Mouse (Mus musculus) hindbrain, embryonic 11.5 days (tissue): Measurements from ENCODE around the gene Kifc1. TPM values are rescaled to one million over a fixed set of nuclear protein-coding genes. Genes with fewer than 3 reads are reported as not detected.
"Not testable (repeated sequence)": the region's sequence is repeated elsewhere in the genome, so short reads cannot be mapped to it uniquely, and the experiment has no call there.

Source experiments
- ATAC-seq: fragments of 200-750 bp; cut with Nextera tagmentation; 2 replicates; pipeline ENCODE4 v1.8.0; 2017; ENCODE audit warnings: mild to moderate bottlenecking, moderate TSS enrichment, moderate library complexity; ENCODE audit not compliant: low FRiP score
- DNase-seq: peaks from one replicate; pipeline ENCODE4 v3.0.0-alpha.2; 2015; ENCODE audit warnings: low spot score
- H3K27ac ChIP-seq: fragments of 300-500 bp; sonication (generic); 2 replicates; pipeline ENCODE4 v1.5.1; 2014; ENCODE audit warnings: mild to moderate bottlenecking, low read depth, low read length
- H3K27me3 ChIP-seq: fragments of 300-500 bp; sonication (generic); 2 replicates; pipeline ENCODE4 v1.6.1; 2014; ENCODE audit warnings: mild to moderate bottlenecking, low read length, moderate library complexity, mixed read lengths; ENCODE audit not compliant: control insufficient read depth, insufficient read depth
- H3K36me3 ChIP-seq: fragments of 300-500 bp; sonication (generic); 2 replicates; pipeline ENCODE4 v1.6.1; 2014; ENCODE audit warnings: mild to moderate bottlenecking, low read length, moderate library complexity, mixed read lengths; ENCODE audit not compliant: control insufficient read depth, insufficient read depth
- H3K4me1 ChIP-seq: fragments of 300-500 bp; sonication (generic); replicated peaks from 2 replicates; pipeline ENCODE4 v1.6.1; 2014; ENCODE audit warnings: low read length, mixed read lengths; ENCODE audit not compliant: control insufficient read depth, insufficient read depth
- H3K4me2 ChIP-seq: fragments of 300-500 bp; sonication (generic); replicated peaks from 2 replicates; pipeline ENCODE4 v1.6.1; 2014; ENCODE audit warnings: mild to moderate bottlenecking, low read depth, low read length
- H3K4me3 ChIP-seq: fragments of 300-500 bp; sonication (generic); 2 replicates; pipeline ENCODE4 v1.5.1; 2014; ENCODE audit warnings: low read depth, low read length
- H3K9ac ChIP-seq: fragments of 300-500 bp; sonication (generic); 2 replicates; pipeline ENCODE4 v1.6.1; 2014; ENCODE audit warnings: low read depth, low read length
- H3K9me3 ChIP-seq: fragments of 300-500 bp; sonication (generic); 2 replicates; pipeline ENCODE4 v1.6.1; 2016; ENCODE audit warnings: low read length; ENCODE audit not compliant: control insufficient read depth
- WGBS: fragments of 180-500 bp; shearing (Covaris S2); extraction: QIAGEN DNeasy Blood & Tissue Kit; methylation state at CpG from one replicate; pipeline ENCODE4 v1.1.7; 2014; 5-methylcytosine and 5-hydroxymethylcytosine counted together
- polyA plus RNA-seq: library from polyadenylated mRNA; unstranded; fragments of >200 nt; fragmentation: Nextera tagmentation; extraction: Ambion mirVana; gene quantifications from 2 replicates; pipeline ENCODE4 v1.2.1, GENCODE M21; 2014

Gene Kifc1
- polyA plus RNA-seq, 1 experiment from 2014 or later, result 5.3 TPM

DNA sequence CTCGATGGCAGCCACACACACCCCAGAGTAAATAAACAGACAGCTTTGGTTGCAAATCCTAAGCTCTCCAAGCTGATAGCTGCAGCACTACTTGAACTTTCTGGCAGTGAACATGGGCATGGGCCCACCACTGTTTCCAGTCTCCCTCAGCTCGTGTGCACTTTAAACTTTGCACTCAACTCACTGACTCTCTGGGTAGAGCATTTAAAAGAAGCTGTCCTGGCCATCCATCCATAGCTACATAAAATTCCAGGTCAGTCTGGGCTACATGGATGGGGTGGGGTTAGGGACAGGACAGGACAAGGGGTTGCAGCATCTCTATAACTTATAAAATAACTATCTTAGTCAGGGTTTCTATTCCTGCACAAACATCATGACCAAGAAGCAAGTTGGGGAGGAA is 2.7 kb downstream of the Kifc1 start:
- not testable (repeated sequence) for H3K4me2 ChIP-seq, H3K4me3 ChIP-seq, ATAC-seq, H3K9me3 ChIP-seq, H3K36me3 ChIP-seq, H3K9ac ChIP-seq, H3K27me3 ChIP-seq, DNase-seq, H3K27ac ChIP-seq, H3K4me1 ChIP-seq
- 76% methylated on average over 2 of the region's 2 CpGs for WGBS

DNA sequence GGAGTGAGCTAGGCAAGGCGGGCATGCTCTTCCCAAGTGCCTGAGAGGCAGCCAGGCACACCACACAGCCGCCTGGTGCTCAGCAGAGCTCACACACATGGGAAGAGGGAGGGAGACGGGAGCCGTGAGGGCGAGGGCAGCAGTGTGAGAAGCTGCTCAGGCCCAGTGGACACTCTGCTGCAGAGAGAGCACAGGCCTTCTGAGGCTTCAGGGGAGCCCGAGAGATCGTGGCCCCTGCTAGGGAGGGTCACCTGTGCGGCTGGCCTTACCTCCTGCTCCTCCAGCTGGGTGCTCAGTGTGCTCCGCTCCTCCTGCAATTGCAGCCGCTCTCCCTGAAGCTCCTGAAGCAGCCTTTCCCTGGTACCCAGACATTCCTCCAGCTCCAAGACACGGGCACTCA is 6.1 kb downstream of the Kifc1 start:
- not testable (repeated sequence) for H3K4me1 ChIP-seq, H3K27me3 ChIP-seq, H3K4me3 ChIP-seq, ATAC-seq, H3K36me3 ChIP-seq, H3K27ac ChIP-seq, H3K9me3 ChIP-seq, DNase-seq, H3K4me2 ChIP-seq, H3K9ac ChIP-seq
- WGBS, result 87% methylated on average over 5 of the region's 11 CpGs

GRCm38 (mm10) chr17:33875797-33876196 is 14.7 kb downstream of the Kifc1 start:
- not testable (repeated sequence) for H3K9ac ChIP-seq, H3K4me3 ChIP-seq, ATAC-seq, H3K9me3 ChIP-seq, H3K36me3 ChIP-seq, H3K4me2 ChIP-seq, H3K27ac ChIP-seq, H3K4me1 ChIP-seq, H3K27me3 ChIP-seq
- DNase-seq, result peak; percentile 17
- WGBS, result 84% methylated on average over 5 of the region's 5 CpGs

GRCm38 (mm10) chr17:33874411-33874810 is 16.1 kb downstream of the Kifc1 start:
- no peaks in the 10 kb centered on the region for H3K27me3 ChIP-seq
- H3K36me3 ChIP-seq, result no peaks in the 10 kb centered on the region
- WGBS, result 89% methylated on average over 11 of the region's 11 CpGs
- no peak overlapping the region for H3K27ac ChIP-seq
- no peak overlapping the region for H3K4me3 ChIP-seq
- H3K4me1 ChIP-seq, result no peaks in the 10 kb centered on the region
- DNase-seq (no peak), ATAC-seq (no peak)
- no peaks in the 10 kb centered on the region for H3K9me3 ChIP-seq
- no peak overlapping the region for H3K9ac ChIP-seq
- H3K4me2 ChIP-seq, result no peak overlapping the region

DNA sequence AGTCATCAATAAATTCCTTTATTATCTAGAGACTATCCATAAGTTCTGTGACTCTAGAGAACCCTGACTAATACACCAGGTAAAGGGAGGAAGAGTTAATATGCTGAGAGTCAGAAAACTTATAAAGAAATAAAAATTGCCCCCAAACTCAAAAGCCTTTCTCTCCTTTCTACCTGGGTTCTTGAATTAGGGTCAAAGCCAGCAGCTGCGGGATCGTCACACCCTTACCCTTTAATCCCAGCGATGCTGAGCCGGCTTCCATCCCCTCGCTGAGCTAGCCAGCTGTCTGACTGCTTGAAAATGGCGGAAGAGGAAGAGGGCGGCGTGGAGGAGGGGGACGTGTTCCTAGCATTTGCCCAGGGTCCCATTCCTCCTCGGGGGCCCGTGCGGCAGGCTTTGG is 16.9 kb downstream of the Kifc1 start, which contains the start of gene Gm7029:
TSS of gene Gm7029 (plus strand) at position 301 of the 400 bp plus-strand sequence.
- H3K4me3 ChIP-seq, H3K36me3 ChIP-seq, H3K4me2 ChIP-seq, ATAC-seq, DNase-seq, H3K9ac ChIP-seq, H3K27me3 ChIP-seq, H3K4me1 ChIP-seq, H3K27ac ChIP-seq, H3K9me3 ChIP-seq: not testable (repeated sequence)
- WGBS, result no CpG with 5 or more reads among the region's 12 CpGs

GRCm38 (mm10) chr17:33865330-33866030 is 25.0 kb downstream of the Kifc1 start:
- Histone ChIP-seq H3K9ac (no peak overlapping the region), H3K4me1 (no peaks in the 10 kb centered on the region), H3K4me2 (no peak overlapping the region), H3K36me3 (no peaks in the 10 kb centered on the region), H3K4me3 (no peak overlapping the region), H3K27me3 (no peaks in the 10 kb centered on the region), H3K27ac (no peak overlapping the region), H3K9me3 (no peaks in the 10 kb centered on the region)
- ATAC-seq, result no peak
- peak; percentile 53 for DNase-seq
- WGBS, result 49% methylated on average over 9 of the region's 9 CpGs

DNA sequence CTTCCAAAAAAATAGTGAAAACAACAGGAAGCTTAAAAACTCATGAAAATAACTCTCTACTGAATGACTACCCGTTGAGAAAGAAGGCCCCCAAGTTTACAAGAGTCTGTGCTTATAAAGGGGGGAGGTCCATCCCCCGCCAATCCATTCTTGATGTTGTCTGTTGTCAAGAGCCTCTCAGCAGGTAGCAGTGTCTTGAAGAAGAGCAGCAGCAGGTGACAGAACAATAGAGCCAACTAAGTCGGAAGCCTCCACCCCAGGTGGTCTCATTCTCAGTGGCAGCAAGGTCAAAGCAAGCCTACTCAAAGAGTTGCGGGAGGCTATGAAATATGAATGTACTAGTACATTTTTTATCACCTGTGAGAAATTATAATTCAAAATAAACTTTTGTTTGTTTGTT is 32.6 kb downstream of the Kifc1 start:
- Histone ChIP-seq H3K27ac (no peak overlapping the region), H3K4me1 (no peaks in the 10 kb centered on the region), H3K27me3 (no peaks in the 10 kb centered on the region), H3K9ac (no peak overlapping the region), H3K4me3 (no peak overlapping the region), H3K9me3 (no peaks in the 10 kb centered on the region), H3K4me2 (no peak overlapping the region), H3K36me3 (no peaks in the 10 kb centered on the region)
- ATAC-seq (no peak), DNase-seq (no peak)
- 58% methylated on average over 4 of the region's 4 CpGs for WGBS

GRCm38 (mm10) chr17:33851331-33851730 is 39.1 kb downstream of the Kifc1 start:
- 0 out of 2 replicates have a peak, but pooled peaks cover 2% of the 10 kb centered on the region for H3K36me3 ChIP-seq

DNA sequence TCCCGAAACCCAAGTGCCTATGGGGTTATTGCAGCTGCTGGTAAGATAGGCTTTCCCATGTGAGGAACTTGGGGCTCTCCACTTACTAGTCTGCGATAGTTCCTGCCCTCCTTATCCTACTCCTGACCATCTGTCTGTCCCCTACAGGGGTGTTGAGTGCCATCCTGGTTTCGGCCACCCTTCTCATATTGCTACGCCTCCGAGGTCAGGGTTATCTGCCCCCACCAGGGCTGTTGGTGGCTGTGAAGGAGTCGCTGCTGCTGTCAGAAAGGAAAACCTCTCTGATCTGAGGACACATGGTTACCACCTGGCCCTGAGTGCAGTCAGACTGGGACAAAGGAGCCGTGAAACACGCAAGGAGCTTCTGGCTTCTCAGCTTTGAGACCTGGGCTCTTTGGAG is 42.3 kb downstream of the Kifc1 start:
- Histone ChIP-seq H3K4me2 (no peak overlapping the region), H3K4me1 (peaks cover 8% of the 10 kb centered on the region), H3K27ac (no peak overlapping the region), H3K4me3 (no peak overlapping the region), H3K27me3 (no peaks in the 10 kb centered on the region), H3K9ac (no peak overlapping the region), H3K36me3 (0 out of 2 replicates have a peak, but pooled peaks cover 2% of the 10 kb centered on the region), H3K9me3 (no peaks in the 10 kb centered on the region)
- no peak for DNase-seq
- ATAC-seq, result no peak
- WGBS, result 78% methylated on average over 8 of the region's 8 CpGs

More at GRCm38 (mm10) chr17:33851331-33851730, 39.1 kb downstream of the Kifc1 start:
- DNase-seq, result no peak
- Histone ChIP-seq H3K4me2 (no peak overlapping the region), H3K4me3 (no peak overlapping the region), H3K27ac (no peak overlapping the region), H3K27me3 (no peaks in the 10 kb centered on the region), H3K9ac (no peak overlapping the region), H3K4me1 (no peaks in the 10 kb centered on the region), H3K9me3 (no peaks in the 10 kb centered on the region)
- WGBS, result 73% methylated on average over 1 of the region's 1 CpGs
- ATAC-seq, result no peak
